Mouse (Mus musculus) ES-E14 (cell line): Measurements from ENCODE around the gene Gm18596.
"Not testable (repeated sequence)": the region's sequence is repeated elsewhere in the genome, so short reads cannot be mapped to it uniquely, and the experiment has no call there.

Experiments
- HCFC1 ChIP-seq: IDR thresholded peaks from 2 replicates; pipeline ENCODE4 v1.6.1; 2012; ENCODE audit warnings: low read length, inconsistent platforms, borderline replicate concordance; ENCODE audit not compliant: insufficient read depth
- MAFK ChIP-seq: IDR thresholded peaks from 2 replicates; pipeline ENCODE4 v1.6.1; 2014; ENCODE audit warnings: mild to moderate bottlenecking, low read depth, low read length, inconsistent platforms; ENCODE audit not compliant: insufficient read depth
- ZC3H11A ChIP-seq: IDR thresholded peaks from 2 replicates; pipeline ENCODE4 v1.6.1; 2012; ENCODE audit warnings: low read depth, mild to moderate bottlenecking, inconsistent platforms, low read length, borderline replicate concordance
- ZNF384 ChIP-seq: IDR thresholded peaks from 2 replicates; pipeline ENCODE4 v1.6.1; 2012; ENCODE audit warnings: low read depth, low read length, inconsistent platforms

GRCm38 (mm10) chr10:77752312-77752711, 9.9 kb upstream of the Gm18596 start:
- TF ChIP-seq MAFK, HCFC1, ZC3H11A, ZNF384: not testable (repeated sequence)
